Mouse (Mus musculus) left cerebral cortex, adult 8-10 months (tissue): Measurements from ENCODE around the gene Zxdb. TPM values are rescaled to one million over a fixed set of nuclear protein-coding genes. Genes with fewer than 3 reads are reported as not detected.
A peak's percentile ranks its signal among the peaks of the same experiment; 100 is the strongest.
"Not testable (repeated sequence)": the region's sequence is repeated elsewhere in the genome, so short reads cannot be mapped to it uniquely, and the experiment has no call there.

Source experiments
- DNase-seq, 2 experiments: peaks; one replicate each; pipeline ENCODE4 v3.0.0; 2022; ENCODE audit warnings: low spot score in 2 of 2
- total RNA-seq, 4 experiments: library from RNA; stranded (reverse); gene quantifications; 2 replicates each; pipeline ENCODE4 v1.2.4; 2022

Zxdb gene
- total RNA-seq = 10 to 100 TPM; 20.0 to 26.2 (median 23.6) TPM

- not testable (repeated sequence) for DNase-seq
Observed at GRCm38 (mm10) chrX:94724192-94724971, at the start of gene Zxdb. Gene Zxdb (plus strand): TSS chrX:94724569.

GRCm38 (mm10) chrX:94674977-94675376 is 49.4 kb upstream of the Zxdb start:
- peak in 1 of 2 experiments; percentile 19 for DNase-seq

DNA sequence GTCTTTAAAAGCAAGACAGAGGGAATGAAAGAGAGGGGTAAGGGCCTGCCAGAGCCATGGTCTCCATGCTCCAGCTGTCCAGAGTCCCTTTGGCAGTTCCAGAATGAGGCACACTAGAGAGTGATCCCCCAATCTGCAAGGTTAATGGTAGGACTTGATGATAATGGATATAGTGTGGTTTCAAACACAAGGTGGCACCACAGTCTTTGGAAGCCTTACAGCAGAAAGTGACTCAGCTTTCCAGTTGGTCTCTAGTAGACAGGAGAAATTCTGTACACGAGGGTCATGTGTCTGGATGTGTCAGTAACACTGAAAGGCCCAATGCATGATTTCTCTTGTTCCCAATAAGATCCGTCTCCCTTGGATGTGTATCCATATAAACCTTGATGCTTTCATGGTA is 42.8 kb upstream of the Zxdb start:
- DNase-seq = not testable (repeated sequence)

DNA sequence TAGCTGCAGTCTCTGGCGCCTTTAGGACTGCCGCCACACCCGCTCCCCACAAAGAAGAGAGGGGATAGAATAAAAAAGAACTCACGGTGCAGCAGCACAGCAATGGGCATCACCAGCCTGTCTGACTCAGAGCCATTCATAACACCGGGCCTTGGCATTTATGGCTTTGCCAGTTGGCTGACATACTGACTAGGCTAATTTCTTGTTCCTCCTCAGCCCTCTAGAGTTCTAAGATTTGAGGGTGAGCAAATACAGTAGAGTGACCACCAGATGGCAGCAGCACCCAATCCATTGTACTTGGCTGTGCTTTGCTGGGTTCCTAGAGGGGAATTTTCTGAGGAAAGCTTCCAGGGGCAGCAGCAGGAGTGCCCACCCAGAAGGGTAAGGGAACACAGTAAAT is 34.8 kb upstream of the Zxdb start:
- DNase-seq = not testable (repeated sequence)

DNA sequence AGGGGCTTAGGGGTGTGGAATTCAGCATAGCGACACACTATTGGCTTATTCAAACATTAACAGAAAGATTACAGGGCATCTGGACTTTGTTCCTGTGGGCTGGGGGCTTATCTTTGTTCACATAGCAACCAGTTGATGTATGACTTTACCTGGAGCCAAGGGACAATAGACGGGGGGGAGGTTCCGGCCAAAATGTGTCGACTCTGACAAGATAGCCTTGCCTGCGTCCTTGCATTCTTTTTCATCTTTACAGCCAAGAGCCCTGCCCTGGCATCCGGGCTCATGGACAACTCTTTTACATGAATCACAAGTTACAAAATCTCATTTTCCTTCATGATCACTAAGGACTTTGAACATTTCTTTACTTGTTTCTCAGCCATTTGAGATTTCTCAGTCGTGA is 17.7 kb upstream of the Zxdb start:
- DNase-seq = not testable (repeated sequence)

GRCm38 (mm10) chrX:94709752-94710151 is 14.6 kb upstream of the Zxdb start:
- not testable (repeated sequence) for DNase-seq

DNA sequence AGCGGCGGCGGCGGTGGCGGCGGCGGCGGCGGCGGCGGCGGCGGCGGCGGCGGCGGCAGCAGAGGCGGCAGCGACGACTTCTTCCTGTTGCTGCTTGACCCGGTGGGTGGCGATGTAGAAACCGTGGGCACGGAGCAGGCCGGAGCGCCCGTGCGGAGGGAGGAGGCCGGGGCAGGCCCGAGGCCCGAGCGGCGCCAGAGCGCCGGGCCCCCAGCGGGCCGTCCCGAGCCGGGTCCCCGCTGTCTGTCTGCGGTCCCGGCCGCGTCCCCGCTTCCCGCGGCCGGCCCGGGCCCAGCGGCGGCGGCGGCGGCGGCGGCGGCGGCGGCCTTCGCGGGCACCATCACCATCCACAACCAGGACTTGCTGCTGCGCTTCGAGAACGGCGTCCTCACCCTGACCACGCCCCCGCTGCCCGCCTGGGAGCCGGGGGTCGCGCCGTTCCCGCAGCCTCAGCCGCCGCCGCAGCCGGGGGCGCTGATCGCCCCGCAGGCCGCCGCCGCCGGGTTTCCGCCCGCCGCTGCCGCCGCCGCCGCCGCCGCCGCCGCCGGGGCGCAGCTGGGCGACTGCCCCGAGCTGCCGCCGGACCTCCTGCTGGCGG is 702 bp downstream of the Zxdb start:
- not testable (repeated sequence) for DNase-seq

GRCm38 (mm10) chrX:94725627-94726083 is 1.3 kb downstream of the Zxdb start:
- not testable (repeated sequence) for DNase-seq

DNA sequence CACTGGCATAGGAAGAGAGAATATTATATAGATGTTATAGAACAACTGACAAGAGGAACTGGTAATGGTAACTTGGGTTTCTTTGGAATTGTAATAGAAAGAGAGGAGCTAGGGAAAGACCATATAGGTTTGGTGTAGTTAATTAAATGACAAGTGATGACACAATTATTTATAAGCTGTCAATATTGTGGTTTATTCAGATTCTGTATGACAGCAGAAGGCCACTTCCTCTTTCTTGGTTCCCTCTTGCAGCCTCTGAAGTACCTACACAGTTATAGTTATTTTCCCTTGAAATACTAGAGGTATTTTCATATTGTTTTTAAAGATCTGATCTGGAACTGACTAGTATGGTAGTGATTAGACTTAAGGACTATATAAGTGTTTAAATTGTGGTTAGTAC is 7.2 kb downstream of the Zxdb start:
- no peak for DNase-seq

DNA sequence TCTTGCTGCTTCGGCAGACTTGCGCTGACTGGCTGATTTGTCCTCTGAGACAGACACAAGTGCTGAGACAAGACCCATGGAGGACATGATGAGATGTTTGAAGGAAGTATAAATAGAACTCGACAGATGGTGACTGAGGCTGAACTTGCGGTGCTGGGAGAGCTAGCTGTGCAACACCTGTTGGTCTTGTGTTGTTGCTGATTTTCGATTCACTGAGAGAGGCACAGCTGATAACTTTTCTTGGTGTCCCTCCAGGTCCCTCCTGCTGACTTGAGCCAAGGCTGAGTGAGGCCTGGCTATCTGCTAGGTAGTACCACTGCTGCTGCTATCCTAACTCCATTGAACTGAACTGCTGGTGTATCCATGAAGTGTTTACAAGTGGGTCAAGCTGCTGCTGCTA is 29.4 kb downstream of the Zxdb start:
- DNase-seq = no peak

DNA sequence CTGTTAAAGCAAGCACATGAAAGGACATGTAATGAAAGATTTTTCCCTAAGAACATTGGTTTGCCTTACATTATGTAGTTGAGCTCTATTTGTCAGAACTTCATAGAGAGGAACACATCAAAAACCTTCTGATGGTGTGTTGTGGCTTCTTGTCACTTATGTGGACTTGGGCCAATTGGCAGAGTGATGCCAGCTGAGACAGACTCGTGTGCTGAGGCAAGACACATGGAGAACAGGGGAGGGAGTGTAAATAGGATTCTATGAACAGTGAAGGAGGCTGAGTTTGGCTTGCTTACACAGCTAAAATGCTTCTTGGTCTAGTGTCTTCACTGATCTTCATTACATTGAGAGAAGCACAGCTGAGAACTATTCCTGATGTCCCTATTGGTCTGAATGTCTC is 35.6 kb downstream of the Zxdb start:
- no peak for DNase-seq

- DNase-seq = no peak
Observed at GRCm38 (mm10) chrX:94773876-94774275, 49.5 kb downstream of the Zxdb start.

Other genes with a start within 250 kb of the Zxdb start
- 100 to 1,000 TPM; 460 to 476 (median 472) TPM for gene Maged1, start 182.4 kb upstream of the Zxdb start, total RNA-seq
- gene Gspt2, start 88.5 kb upstream of the Zxdb start, total RNA-seq = 10 to 100 TPM; 27.7 to 32.8 (median 29.7) TPM